Mouse (Mus musculus) small intestine, adult 2 months (tissue): ENCODE measurements at regions not wholly inside any gene's neighbourhood (a gene's known extent, or its start where the extent isn't known, plus 50 kb on each side); places are given as distances from the start of the nearest gene placed in this dataset.

Source experiments
- CTCF ChIP-seq: fragments of 200-500 bp; IDR thresholded peaks from 2 replicates; pipeline ENCODE4 v1.5.1; 2012; ENCODE audit warnings: low read depth, mild to moderate bottlenecking, control low read depth, inconsistent platforms, low read length, moderate library complexity, mixed read lengths; ENCODE audit not compliant: insufficient replicate concordance, insufficient read length; ENCODE audit errors: extremely low read depth
- POLR2A ChIP-seq: fragments of 200-500 bp; IDR thresholded peaks from 2 replicates; pipeline ENCODE4 v1.6.1; 2012; ENCODE audit warnings: low read depth, mild to moderate bottlenecking, control low read depth, inconsistent platforms, low read length, moderate library complexity

- TF ChIP-seq POLR2A (no peak), CTCF (no peak)
These were observed 85.1 kb upstream of the Ccdc122 start for GRCm38 (mm10) chr14:76951450-76951849.
